Mouse (Mus musculus): ENCODE results near the gene Trim8. TPM values are rescaled to one million over a fixed set of nuclear protein-coding genes. Genes with fewer than 3 reads are reported as not detected.

Gene Trim8
- total RNA-seq, 2 experiments from 2014 or later = 37.9 to 41.6 TPM

DNA sequence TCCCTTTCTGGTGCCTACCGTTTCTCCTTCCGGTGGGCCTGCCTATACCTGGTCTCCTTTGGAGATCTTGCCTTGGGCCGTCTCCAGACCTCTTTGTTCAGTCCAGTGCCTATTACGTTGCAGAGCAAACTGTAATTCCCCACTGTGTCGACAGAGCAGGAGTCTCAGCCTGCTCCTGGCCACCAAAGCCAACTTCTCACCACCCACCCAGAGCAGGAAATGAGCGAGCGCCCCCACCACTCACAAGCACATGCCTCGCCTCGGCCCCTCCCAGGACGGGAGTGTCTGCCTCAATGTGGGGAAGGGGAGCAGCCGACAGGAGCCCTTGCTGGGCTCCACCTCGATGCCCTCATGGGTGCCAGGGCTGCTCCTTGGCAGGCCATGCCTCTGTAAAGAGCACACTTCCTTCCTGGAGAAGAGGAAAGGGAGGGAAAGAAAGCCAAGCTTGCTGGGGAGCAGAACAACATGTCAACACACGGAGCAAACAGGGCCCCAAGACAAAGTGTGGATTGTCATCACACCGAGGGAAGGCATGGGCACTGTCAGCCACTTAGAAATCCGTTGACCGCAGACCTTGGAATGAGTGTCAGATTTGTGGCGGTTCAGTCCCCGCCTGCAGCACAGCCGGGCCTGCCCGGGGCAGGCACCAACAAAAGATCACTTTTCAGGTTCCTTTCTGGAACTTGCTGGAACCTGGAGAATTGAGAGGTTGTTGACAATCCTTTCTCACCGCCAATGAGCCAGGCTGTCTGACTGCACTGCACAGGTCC lies 22.0 kb upstream of the Trim8 start:
- DNase-seq = no peak

DNA sequence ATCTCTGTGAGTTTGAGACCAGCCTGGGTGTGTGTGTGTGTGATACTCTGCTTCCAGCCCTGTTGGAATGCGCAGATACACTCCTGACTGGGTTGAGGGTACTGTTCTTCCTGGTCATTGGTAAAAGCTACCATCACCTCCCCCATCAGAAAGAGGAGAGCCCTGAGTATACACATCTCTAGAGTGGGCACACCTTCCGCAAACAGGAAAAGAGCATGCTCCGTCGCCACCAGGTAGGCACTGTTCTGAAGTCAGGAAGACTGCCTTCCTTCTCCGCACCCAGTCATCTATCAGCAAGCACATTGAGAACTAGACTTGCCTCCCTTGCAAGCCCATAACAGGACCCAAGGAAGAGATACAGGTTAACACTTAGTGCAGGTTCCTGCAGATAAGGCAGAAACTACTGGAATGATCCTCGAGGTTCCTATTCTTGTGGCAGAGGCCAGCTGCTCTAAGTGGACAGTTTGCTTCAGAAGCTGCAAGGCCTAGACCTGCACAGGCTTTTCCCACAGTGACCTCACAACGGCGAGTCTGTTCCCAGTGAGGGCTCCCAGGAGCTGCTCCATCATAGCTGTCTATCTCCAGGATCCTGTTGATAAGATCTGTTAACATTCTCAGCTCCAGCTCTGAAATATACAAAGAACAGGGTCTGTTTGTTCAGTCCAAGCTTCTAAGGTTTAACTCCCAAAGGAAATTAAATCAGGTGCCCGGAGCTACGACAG lies 20.7 kb upstream of the Trim8 start:
- no peak for DNase-seq

DNA sequence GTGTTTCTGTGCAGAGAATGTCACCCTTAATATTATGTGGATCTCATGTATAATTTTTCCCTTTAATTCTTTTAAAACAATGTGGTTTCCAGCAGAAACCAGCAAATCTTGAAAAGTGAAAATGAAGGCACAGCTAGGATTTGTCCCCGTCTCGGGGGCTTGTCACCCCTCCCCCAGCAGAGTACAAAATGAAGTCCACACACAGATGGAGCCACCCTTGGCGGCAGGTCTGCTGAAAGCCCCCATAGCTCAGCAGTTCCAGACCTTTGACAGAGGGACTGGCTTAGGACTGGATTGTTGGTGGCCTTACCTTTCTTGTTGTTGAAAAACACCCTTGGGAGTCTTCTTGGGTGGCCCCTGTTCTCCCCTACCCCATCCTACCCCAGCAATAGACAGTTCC lies 20.1 kb upstream of the Trim8 start:
- no peak for DNase-seq

DNA sequence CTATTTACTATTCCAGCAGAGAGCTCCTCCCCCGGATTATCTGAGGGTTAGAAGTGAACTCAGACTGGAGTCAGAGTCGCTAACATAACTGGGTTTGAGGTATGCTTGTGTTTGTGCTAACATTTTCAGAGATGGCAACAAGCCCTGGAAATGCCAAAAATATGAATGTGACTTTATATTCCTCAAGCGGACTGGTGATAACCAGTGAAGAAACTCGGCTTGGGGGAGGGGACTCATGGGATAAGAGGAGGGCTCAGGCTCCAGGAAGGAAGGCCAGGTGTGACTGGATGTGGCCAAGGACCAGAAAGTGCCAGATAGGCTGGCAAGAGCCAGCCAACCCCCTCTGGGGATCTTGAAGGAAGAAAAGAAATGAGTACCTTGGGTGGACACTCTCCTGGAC lies 19.7 kb upstream of the Trim8 start:
- no peak for DNase-seq

DNA sequence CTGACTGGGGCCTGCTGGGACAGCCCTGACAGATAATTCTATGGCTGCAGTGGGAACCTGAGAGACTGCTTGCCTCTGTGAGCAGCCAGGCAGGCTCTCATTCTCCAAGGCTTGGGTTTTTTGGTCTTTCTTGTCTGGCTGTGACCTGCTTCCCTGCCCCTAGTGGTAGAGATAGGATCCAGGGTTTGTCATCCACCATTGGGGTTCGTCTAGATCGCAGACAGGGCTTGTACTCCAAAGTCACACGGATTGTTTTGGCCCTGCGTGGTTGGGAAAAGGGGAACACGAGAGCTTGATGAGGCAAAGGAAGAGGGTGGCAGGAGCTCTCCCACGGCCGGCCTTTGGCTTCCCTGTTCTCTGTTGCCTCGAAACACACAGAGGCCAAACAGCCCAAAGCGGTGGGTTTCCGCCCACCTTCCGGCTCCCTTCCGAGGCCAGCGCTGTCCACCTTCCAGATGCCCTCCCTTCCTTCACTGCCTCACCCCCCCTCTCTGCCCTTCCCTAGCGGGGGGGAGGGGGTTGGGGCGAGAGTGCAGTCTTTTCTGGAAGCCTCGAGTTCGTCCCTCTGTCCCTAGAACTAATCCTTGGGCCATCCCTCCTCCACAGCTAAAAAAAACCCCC lies 18.5 kb upstream of the Trim8 start:
- DNase-seq = no peak

DNA sequence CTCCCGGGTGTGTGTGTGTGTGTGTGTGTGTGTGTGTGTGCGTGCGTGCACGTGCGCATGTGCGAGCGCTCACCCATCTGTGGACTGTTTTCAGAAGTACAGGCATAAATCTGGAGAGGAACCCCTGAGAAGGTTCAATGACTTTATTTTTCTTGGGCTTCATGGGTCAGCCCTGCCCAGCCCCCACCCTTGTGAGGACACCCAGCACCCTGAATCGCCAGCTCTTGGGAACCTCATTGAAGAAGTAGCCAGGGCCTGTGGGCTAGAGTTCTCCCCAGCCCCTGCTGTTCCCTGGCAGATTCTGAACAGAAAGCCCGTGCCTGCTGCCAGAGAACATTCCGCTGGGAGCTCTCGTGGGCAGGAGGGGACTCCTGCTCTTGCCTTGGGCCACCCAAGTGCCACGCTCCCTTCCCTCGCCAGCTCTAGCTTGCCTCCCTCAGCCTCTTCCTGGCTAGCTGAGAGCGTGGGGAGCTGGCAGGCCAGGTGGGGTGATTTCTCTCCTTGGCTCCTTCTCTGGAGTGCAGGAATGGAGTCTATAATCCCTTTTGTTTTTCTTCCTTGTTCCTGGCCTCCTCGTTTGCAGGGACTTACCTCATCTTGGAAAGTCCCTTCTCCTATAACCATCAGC lies 17.7 kb upstream of the Trim8 start:
- peak; percentile 63 for DNase-seq

DNA sequence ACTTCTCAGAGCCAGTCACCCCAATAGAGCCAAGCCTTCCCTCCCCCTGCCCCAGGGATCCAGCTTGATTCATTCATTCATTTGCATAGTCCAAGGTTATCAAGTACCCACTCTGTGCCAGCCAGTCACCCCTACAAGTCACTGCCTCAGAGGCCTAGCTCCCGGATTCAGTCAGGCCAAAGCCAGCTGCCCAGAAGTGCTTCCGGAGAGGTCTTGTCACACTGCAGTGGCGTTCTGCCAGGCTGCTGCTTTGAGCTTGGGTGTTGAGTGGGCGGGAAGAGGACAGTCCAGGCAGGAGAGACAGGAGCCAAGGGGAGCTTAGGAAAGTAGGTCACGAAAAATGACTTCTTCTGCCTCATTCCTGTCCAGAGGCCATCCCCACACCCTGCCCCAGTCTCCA lies 17.0 kb upstream of the Trim8 start:
- DNase-seq = peak; percentile 90

DNA sequence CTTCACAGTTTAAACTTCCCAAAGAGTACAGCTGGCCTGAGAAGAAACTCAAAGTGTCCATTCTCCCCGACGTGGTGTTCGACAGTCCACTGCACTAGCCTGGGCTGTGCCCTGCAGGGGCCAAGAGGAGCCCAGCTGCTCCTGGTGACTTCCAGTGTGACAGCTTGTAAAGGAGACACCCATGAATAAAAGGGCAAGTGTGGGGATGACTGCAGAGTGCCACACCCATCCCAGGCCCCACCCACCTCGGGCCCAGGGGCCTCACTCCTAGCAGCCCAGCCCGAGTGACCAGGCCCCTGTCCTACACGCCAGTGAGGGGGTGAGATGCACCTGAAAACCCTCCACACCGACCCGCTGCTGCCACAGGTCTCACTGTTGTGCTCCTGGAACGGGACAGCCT lies 15.7 kb upstream of the Trim8 start:
- no peak for DNase-seq

DNA sequence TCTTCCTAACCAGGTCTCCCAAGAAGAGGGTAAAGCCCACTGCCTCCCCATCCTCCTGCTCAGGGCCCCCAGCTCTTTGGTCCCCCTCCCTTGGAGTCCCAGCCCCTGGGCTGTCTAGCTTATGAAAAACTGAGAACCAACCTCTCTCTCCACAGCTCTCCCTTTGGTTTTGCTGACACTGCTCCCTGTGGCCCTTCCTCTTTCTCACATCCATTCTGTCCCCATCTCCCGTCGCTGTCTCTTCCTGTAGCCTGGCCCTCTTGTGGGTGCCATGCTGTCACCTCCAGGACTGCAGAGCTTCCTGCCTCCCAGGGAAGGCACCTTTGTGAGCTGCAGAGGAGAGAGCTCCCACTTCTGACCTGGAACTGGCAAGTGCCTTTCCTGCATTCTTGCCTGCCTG lies 14.8 kb upstream of the Trim8 start:
- no peak for DNase-seq

DNA sequence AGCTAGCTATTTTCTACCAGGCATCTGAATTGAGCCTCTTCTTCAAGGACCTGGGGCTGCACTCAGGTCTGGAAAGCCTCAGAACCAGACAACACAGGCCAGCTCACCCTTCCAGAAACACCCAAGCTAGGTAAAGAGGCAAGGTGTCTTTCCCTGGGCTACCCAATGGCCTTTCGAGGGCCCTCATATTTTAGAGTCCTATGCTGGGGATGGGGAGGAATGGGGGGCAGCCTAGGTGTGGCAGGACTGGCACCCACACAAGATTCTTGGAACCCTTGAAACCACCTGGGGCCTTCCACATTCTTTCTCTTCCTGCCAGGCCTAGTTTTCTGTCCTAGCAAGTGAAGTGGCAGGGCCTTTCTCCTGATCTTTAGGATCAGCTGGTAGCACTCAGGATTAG lies 12.1 kb upstream of the Trim8 start:
- no peak for DNase-seq

DNA sequence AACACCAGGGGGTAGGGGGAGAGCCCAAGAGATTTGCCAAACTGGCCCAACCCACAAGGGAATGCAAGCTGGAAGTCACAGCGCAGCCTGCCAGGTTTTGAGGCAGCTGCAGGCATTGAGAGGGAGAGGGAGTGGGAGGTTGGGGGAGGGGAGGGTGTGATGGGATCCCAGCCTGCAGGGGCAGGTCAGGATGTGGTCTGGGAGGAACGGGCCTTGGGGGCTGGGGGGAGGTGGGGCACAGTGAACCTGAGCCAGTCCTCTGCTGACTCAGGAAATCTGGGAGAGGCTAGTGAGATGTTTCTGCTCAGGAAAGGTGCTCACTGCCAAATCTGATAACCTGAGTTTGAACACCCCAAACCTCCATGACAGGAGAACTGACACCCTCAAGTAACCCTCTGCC lies 10.9 kb upstream of the Trim8 start:
- no peak for DNase-seq

DNA sequence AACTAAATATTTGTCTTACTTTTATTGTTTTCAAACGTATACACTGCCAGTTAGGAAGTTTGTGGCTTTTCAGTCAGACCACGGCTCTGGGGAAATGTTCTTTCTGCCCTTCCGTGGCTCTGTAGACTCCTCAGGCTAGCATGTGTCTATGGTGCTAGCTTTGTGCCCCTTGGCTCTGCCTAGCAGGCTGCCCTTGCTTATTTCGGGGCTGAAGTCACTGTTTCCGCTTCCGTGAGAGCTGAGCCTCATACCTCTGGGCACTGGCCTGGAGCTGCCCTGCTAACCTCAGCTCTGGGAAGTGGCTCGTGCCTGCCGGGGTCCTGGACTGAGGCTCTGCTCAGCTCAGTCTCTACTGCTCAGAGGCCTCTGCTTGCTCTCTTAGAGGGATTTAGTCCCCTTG lies 6.4 kb upstream of the Trim8 start:
- no peak for DNase-seq

DNA sequence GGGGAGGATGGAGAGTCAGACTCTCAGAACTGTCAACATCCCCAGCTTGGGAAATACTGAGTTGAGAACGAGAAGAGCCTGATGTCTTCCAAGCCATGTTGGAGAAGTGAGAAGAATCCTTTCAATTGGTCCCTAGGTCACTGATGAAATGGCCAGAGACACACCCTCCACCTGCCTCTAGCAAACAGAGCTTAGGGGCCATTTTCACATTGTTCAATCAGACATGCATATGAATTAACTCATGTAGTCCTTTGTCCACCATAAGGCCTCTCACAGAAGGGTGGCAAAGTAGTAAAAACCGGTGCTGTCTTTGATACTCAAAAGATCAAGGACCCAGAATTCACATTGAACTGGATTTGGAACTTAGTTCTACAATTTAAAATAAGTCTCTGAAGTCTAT lies 4.3 kb upstream of the Trim8 start:
- no peak for DNase-seq

DNA sequence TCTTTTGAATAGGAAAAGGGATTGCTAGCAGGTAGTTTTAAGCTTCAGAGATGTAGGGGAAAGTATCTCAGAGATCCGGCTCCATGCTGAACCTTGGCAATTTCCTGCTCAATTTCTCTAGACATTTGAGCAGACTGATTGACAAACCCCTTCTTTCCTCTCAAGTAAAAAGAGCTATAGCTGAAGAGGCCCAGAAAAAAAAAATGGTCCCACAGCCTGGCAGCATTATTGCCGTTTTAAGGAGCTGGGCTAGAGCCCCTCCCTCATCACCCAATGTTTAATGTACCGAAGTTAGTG lies 2.0 kb upstream of the Trim8 start:
- DNase-seq = no peak

DNA sequence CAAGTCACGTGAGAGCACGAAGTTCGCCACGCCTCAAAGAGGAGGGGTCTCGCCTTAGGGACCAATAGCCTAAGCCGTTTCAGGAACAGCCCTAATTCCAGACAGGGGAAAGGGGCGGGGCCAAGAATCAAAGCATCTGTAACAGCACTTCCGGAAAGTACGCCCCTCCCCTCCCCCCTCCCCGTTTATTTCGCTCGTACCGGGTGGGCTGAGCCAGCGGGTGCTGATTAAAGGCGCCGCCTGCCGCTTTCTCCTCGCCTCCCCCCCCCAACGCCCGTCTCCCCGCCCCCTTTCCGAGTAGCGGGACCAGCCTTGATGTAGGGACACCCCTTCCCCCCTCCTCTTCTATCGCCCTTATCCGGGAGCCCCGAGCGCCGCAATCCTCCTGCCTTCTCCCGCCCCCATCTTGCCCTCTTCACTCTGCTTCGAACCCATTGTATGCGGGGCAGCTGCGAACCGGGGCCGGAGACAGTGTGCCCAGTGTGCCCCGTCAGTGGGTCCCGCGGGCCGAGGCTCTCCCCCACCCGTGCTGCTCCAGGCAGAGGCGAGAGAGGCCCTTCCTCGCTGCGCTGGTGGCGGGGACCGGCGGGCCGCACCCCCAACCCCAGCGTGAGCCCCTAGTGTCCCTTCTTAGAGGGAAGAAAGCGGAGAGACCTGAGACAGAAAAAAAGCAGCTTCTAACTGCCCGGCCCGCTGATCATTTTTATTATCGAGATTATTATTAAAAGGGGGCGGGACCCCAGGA lies 1.5 kb upstream of the Trim8 start:
- peak; percentile 95 for DNase-seq

DNA sequence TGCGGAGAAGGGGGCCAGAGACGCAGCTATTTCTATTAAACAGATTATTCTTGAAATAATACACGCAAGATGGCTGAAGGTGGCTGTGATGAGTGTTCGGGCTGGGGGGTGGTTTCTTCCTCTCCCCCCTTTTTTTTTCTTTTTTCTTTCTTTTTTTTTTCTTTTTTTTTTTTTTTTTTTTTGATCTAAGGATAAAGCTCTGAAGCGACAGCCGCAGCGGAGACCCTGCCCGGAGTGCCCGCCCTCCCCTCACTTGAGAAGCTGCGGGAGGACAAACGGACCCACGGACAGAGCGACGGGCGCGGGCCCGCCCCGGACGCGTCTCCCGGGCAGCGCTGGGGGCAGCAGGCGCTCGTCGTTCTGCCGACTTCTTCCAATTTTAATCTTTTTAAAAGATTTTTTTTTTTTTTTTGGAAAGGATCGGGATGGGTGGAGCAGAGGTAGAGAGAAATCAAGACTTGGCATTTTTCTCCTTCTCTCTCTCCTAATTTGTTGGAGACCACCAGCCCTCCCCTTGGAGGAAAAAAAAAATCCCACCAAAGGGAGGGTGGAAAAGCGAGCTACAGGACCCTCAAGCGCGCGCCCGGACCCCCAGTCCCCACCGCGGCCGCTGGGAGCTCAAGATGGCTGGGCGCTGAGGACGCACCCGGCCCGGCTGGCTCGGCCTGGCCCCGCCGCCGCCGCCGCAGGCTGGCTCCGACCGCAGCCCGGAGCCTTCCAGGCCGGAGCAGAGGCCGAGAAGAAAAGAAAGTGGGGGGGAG lies 741 bp upstream of the Trim8 start:
- peak; percentile 72 for DNase-seq

DNA sequence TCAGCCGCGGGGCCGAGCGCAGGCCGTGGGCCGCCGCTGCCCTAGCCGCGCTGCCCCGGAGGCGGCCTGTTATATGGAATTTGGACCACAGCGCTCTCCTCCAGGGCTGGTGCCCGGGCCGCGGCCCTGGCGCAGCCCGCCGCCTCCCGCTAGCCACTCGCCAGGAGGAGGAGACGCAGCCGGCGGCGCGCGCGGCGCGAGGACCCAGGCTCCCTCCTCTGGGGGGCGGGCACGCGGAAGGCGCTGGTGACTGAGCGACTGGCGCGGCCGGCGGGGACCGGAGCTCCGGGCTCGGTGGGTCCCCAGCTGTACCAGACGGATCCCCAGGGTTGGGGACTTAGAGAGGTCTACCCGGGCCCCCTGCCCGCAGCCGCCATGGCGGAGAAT lies 560 bp downstream of the Trim8 start:
- peak; percentile 87 for DNase-seq

DNA sequence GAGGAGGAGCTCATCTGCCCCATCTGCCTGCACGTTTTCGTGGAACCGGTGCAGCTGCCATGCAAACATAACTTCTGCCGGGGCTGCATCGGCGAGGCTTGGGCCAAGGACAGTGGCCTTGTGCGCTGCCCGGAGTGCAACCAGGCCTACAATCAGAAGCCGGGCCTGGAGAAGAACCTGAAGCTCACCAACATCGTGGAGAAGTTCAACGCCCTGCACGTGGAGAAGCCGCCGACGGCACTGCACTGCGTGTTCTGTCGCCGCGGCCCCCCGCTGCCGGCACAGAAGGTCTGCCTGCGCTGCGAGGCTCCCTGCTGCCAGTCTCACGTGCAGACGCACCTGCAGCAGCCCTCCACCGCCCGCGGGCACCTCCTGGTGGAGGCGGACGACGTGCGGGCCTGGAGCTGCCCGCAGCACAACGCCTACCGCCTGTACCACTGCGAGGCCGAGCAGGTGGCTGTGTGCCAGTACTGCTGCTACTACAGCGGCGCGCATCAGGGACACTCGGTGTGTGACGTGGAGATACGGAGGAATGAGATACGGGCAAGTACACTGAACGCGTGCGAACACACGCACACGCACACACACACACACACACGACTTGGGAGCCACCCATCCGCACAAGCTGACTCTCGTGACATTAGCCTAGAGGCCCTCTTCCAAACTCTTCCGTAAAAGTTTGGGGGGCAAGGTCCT lies 1.1 kb downstream of the Trim8 start:
- DNase-seq = peak; percentile 93

DNA sequence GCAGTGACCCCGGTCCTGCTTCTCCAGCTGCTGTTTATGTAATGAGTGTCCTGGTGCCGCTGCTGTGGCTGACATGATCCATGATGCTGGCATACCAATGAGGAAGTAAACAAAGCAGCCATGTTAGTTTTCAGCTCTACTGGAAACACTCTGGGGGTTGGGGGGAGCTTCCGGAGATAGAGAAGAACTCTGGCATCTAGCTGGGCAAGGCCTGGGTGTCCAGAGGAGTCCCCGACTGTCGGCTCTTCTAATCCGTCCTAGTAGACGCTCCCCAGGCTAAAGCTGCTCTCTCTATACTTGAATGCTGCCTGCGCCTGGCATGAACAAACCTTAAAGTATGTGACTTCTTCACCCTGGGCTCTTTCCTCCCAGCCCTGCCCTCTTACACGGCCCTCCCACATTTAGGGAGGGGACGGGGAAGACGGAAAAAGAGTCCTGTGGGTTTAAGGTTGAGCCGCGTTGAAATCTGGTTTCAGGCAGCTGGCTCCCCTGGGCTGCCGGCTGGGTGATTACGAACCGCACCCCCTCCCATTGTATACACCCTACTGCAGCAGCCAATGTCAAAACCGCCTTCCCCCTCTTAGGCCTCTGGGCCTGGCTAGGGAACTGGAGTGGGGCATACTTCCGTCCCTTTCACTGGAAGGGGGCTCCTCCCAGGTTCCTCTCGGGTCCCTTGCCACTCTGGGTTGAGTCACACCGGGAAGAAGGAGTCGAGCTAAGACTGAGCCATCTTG lies 2.0 kb downstream of the Trim8 start:
- peak; percentile 86 for DNase-seq

DNA sequence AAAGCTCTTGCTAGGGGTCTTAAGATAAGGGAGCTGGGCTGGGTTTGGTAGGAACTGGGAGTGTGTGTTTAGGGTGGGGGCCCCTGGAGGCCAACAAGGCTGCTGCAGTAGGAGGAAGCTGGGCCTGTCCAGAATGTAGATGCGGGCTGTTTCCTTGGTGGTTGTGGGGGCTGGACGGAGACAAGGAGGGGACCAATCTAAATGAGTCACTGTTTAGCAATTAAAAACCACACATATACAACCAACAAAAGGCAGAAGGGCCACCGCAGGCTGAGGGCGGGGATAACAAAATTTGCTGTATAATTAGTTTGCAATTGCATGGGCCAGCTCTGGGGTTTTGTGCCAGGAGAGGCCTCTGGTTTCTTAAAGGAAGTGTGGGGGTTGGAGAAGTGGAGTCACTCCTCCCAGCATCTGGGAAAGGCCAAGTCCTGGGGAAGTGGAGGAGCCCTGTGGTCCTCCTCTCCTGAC lies 2.6 kb downstream of the Trim8 start:
- DNase-seq = peak; percentile 62
